Mouse (Mus musculus) midbrain, postnatal 0 days (tissue): ENCODE data around the gene Gm17783. TPM values are rescaled to one million over a fixed set of nuclear protein-coding genes. Genes with fewer than 3 reads are reported as not detected.
A peak's percentile ranks its signal among the peaks of the same experiment; 100 is the strongest.

Source experiments
- ATAC-seq: fragments of 200-750 bp; cut with Nextera tagmentation; 2 replicates; pipeline ENCODE4 v1.8.0; 2017; ENCODE audit warnings: moderate number of reproducible peaks, mild to moderate bottlenecking, moderate TSS enrichment, moderate library complexity; ENCODE audit not compliant: low FRiP score
- DNase-seq: peaks from one replicate; pipeline ENCODE4 v3.0.0-alpha.2; 2015; ENCODE audit warnings: low spot score
- H3K27ac ChIP-seq: fragments of 300-500 bp; sonication (generic); 2 replicates; pipeline ENCODE4 v1.5.1; 2014; ENCODE audit warnings: low read depth, mild to moderate bottlenecking, low read length, mixed read lengths
- H3K27me3 ChIP-seq: fragments of 300-500 bp; sonication (generic); 2 replicates; pipeline ENCODE4 v1.6.1; 2014; ENCODE audit warnings: low read length, control low read depth, mixed read lengths; ENCODE audit not compliant: insufficient read depth
- H3K36me3 ChIP-seq: fragments of 300-500 bp; sonication (generic); 2 replicates; pipeline ENCODE4 v1.6.1; 2014; ENCODE audit warnings: low read length, control low read depth, mixed read lengths; ENCODE audit not compliant: insufficient read depth
- H3K4me1 ChIP-seq: fragments of 300-500 bp; sonication (generic); 2 replicates; pipeline ENCODE4 v1.6.1; 2014; ENCODE audit warnings: mild to moderate bottlenecking, control low read depth, antibody characterized with exemption, low read length, mixed read lengths; ENCODE audit not compliant: insufficient read depth
- H3K4me2 ChIP-seq: fragments of 300-500 bp; sonication (generic); 2 replicates; pipeline ENCODE4 v1.6.1; 2014; ENCODE audit warnings: low read depth, mild to moderate bottlenecking, low read length, mixed read lengths; ENCODE audit not compliant: poor library complexity, severe bottlenecking
- H3K4me3 ChIP-seq: fragments of 300-500 bp; sonication (generic); 2 replicates; pipeline ENCODE4 v1.5.1; 2014; ENCODE audit warnings: low read depth, mild to moderate bottlenecking, low read length, moderate library complexity
- H3K9ac ChIP-seq: fragments of 300-500 bp; sonication (generic); replicated peaks from 2 replicates; pipeline ENCODE4 v1.6.1; 2014; ENCODE audit warnings: mild to moderate bottlenecking, low read length, moderate library complexity, mixed read lengths; ENCODE audit not compliant: poor library complexity, severe bottlenecking
- H3K9me3 ChIP-seq: fragments of 300-500 bp; sonication (generic); 2 replicates; pipeline ENCODE4 v1.6.1; 2016; ENCODE audit warnings: low read length, control low read depth
- CTCF ChIP-seq: IDR thresholded peaks from 2 replicates; pipeline ENCODE4 v1.5.1; 2016; ENCODE audit warnings: antibody characterized with exemption, mild to moderate bottlenecking
- WGBS: fragments of 180-500 bp; shearing (Covaris S2); extraction: QIAGEN DNeasy Blood & Tissue Kit; methylation state at CpG from one replicate; pipeline ENCODE4 v1.1.7; 2014; 5-methylcytosine and 5-hydroxymethylcytosine counted together
- polyA plus RNA-seq: library from polyadenylated mRNA; unstranded; fragments of >200 nt; fragmentation: Nextera tagmentation; extraction: Ambion mirVana; gene quantifications from 2 replicates; pipeline ENCODE4 v1.2.1, GENCODE M21; 2015
- total RNA-seq: library from RNA; depleted of rRNA; stranded (reverse); fragments of >200 nt; gene quantifications from 2 replicates; pipeline ENCODE4 v1.2.3, GENCODE M21; 2014; rRNA removed

Gm17783 gene
- not detected in 2 replicates for total RNA-seq
- not detected in 2 replicates for polyA plus RNA-seq

DNA sequence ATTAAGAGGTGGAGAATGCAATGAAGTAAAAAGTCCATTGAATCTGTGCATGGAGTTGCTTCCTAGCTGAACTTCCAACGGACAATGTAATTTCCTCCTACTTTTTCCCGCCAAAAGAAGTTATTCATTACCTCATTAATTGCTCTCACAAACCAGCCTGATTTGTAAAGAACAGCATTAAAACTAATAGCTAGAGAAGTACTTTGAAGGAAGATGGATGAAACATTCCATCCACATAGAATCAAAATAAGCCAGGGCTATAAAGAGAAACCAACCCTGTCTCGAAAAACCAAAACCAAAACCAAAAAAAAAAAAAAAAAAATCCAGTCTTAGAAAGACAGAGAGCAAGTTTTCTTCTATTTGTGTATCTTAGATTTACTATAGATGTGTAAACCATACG lies at the start of gene Gm17783:
Gm17783 (minus strand) TSS at position 101 of the 400 bp plus-strand sequence.
- Histone ChIP-seq H3K4me2 (no peak within 1 kb of the TSS), H3K36me3 (no peaks in the 10 kb centered on the region), H3K4me1 (no peaks in the 10 kb centered on the region), H3K9ac (no peak within 1 kb of the TSS), H3K27ac (no peak within 1 kb of the TSS), H3K9me3 (no peaks in the 10 kb centered on the region), H3K4me3 (no peak within 1 kb of the TSS), H3K27me3 (no peaks in the 10 kb centered on the region)
- WGBS, result 91% methylated on average over 4 of the region's 4 CpGs
- ATAC-seq (no peak), DNase-seq (no peak)
- no peak for TF ChIP-seq CTCF

DNA sequence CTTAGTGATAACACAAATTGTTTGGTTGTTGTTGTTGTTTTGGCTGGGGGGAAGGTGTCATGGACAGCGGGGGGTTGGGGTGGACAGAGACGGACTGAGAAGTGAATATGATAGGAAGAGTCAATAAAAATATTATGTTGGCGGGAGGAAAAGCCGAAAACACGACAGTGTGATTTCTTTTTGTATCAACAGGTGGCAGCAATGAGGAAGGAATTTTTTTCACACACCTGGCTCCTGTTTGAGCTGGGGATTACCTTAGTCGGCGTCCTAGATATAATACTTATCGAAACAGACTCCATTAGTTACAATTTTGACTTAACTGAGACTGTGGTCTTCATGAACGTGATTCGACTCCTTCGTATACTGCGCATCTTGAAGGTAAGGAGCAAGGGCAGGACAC lies 48.0 kb upstream of the Gm17783 start:
- 72% methylated on average over 12 of the region's 12 CpGs for WGBS
- H3K27ac ChIP-seq, result no peak overlapping the region
- H3K4me3 ChIP-seq, result no peak overlapping the region
- no peak overlapping the region for H3K9ac ChIP-seq
- no peak for DNase-seq
- ATAC-seq, result no peak
- 0 out of 2 replicates have a peak, but pooled peaks have one; percentile 7 for TF ChIP-seq CTCF
- no peaks in the 10 kb centered on the region for H3K4me1 ChIP-seq
- H3K27me3 ChIP-seq, result no peaks in the 10 kb centered on the region
- H3K9me3 ChIP-seq, result no peaks in the 10 kb centered on the region
- H3K4me2 ChIP-seq, result no peak overlapping the region
- no peaks in the 10 kb centered on the region for H3K36me3 ChIP-seq

DNA sequence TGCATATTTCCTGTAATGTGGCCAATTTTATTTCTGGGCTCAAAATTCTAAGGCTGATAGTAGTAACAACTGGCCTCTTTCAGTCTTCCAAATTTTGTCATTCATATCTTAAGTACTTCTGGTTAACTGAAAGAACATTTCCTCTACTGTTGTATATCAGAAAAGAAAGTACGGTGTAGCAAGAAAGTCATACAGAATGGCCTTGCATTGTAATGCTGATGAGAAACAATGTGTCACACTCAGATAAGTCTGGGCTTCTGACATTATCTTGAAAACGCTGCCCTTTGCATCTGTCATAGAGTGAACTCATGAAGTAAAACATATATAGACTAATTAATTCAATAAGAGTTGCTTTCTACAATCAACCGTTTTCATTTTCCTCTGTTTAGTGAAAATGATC lies 40.5 kb upstream of the Gm17783 start:
- Histone ChIP-seq H3K9me3 (no peaks in the 10 kb centered on the region), H3K4me2 (no peak overlapping the region), H3K27ac (no peak overlapping the region), H3K27me3 (no peaks in the 10 kb centered on the region), H3K9ac (no peak overlapping the region), H3K36me3 (no peaks in the 10 kb centered on the region), H3K4me3 (no peak overlapping the region), H3K4me1 (no peaks in the 10 kb centered on the region)
- DNase-seq (no peak), ATAC-seq (no peak)
- WGBS, result 85% methylated on average over 3 of the region's 3 CpGs
- TF ChIP-seq CTCF, result no peak

DNA sequence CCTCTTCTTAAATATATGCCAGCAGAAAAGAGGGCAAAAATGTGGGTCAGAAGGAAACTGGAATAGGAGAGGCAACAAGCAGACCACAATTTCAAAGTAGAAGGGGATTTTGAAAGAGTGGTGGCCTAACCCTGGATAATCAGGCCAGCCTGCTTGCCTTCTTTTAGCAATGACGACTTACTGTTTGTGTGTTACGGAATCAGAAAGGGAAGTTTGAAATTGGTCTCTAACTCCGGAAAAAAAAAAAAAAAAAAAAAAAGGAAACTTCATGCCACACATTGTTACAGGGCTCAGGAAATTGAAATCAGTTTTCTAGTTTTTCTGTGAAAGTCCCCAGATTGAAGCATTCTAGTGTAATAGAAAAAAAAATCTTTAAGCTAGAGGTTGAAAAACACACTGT lies 29.9 kb upstream of the Gm17783 start:
- 62% methylated on average over 3 of the region's 3 CpGs for WGBS
- ATAC-seq, result no peak

DNA sequence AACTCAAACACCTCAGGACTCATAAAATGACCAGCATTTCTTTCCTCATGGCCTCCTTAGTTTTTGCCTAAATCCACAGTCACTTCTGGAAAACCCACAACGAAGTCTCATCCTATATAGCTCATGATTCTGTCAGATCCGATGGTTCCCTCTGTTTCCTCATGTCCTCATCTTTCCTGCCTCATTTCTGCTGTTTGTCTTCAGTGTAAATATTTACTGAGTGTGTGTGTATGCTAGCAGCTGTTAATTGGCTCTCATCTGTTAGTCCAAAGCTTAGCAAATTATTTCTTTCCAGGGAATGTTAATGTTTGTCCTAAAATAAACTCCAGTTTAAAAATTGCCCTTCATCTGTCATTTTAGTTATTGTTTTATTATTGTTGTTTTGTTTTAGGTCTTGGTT lies 19.7 kb upstream of the Gm17783 start:
- H3K4me1 ChIP-seq, result no peaks in the 10 kb centered on the region
- H3K9me3 ChIP-seq, result no peaks in the 10 kb centered on the region
- no peak for DNase-seq
- ATAC-seq, result no peak
- no peaks in the 10 kb centered on the region for H3K36me3 ChIP-seq
- 81% methylated on average over 2 of the region's 2 CpGs for WGBS
- no peak overlapping the region for H3K27ac ChIP-seq
- H3K27me3 ChIP-seq, result no peaks in the 10 kb centered on the region
- no peak for TF ChIP-seq CTCF
- H3K4me2 ChIP-seq, result no peak overlapping the region
- no peak overlapping the region for H3K4me3 ChIP-seq
- H3K9ac ChIP-seq, result no peak overlapping the region

More for the DNA sequence above, 29.9 kb upstream of the Gm17783 start:
- Histone ChIP-seq H3K4me2 (no peak overlapping the region), H3K4me1 (no peaks in the 10 kb centered on the region), H3K4me3 (no peak overlapping the region), H3K9me3 (no peaks in the 10 kb centered on the region), H3K36me3 (no peaks in the 10 kb centered on the region), H3K27me3 (no peaks in the 10 kb centered on the region), H3K9ac (no peak overlapping the region), H3K27ac (no peak overlapping the region)
- no peak for DNase-seq
- TF ChIP-seq CTCF, result no peak

DNA sequence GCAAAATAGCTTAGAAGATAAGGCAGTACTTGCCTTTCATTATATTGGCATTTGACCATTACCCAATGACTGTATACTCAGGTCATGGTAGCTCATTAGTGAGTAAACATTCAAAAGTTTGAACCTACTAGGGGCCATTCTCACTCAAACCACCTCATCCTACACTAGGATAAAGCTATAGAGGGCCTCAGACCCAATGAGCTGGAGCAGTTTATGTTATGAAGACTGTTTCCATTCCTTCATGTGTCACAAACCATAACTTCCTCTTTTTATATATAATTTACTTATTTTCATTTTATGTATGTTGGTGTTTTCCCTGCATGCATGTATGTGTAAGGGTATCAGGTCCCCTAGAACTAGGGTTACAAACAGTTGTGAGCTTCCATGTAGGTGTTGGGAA lies 16.1 kb upstream of the Gm17783 start:
- no peaks in the 10 kb centered on the region for H3K4me1 ChIP-seq
- no peak for TF ChIP-seq CTCF
- H3K36me3 ChIP-seq, result no peaks in the 10 kb centered on the region
- H3K27ac ChIP-seq, result no peak overlapping the region
- no peak overlapping the region for H3K4me2 ChIP-seq
- H3K4me3 ChIP-seq, result no peak overlapping the region
- no peaks in the 10 kb centered on the region for H3K27me3 ChIP-seq
- H3K9ac ChIP-seq, result no peak overlapping the region
- ATAC-seq (no peak), DNase-seq (no peak)
- no peaks in the 10 kb centered on the region for H3K9me3 ChIP-seq
